Mouse (Mus musculus) liver, embryonic 14.5 days (tissue): ENCODE data around the gene Rc3h1. TPM values are rescaled to one million over a fixed set of nuclear protein-coding genes. Genes with fewer than 3 reads are reported as not detected.
"Not testable (repeated sequence)": the region's sequence is repeated elsewhere in the genome, so short reads cannot be mapped to it uniquely, and the experiment has no call there.

Source experiments
- ATAC-seq: fragments of 200-750 bp; cut with Nextera tagmentation; 2 replicates; pipeline ENCODE4 v1.8.0; 2017; ENCODE audit warnings: moderate number of reproducible peaks, mild to moderate bottlenecking, moderate library complexity; ENCODE audit not compliant: insufficient read depth
- DNase-seq, 3 experiments: peaks; one replicate each; pipeline ENCODE4 v3.0.0-alpha.2; 2012 to 2013; ENCODE audit warnings: low read depth in 3 of 3, low spot score in 3 of 3
- H3K27ac ChIP-seq: fragments of 300-500 bp; sonication (generic); 2 replicates; pipeline ENCODE4 v1.5.1; 2014; ENCODE audit warnings: moderate library complexity, mild to moderate bottlenecking, control low read depth, inconsistent platforms
- H3K27me3 ChIP-seq: fragments of 300-500 bp; sonication (generic); 2 replicates; pipeline ENCODE4 v1.6.1; 2014; ENCODE audit warnings: mild to moderate bottlenecking, low read length, moderate library complexity; ENCODE audit not compliant: control insufficient read depth, insufficient read depth
- H3K36me3 ChIP-seq: fragments of 300-500 bp; sonication (generic); replicated peaks from 2 replicates; pipeline ENCODE4 v1.6.1; 2014; ENCODE audit warnings: low read depth; ENCODE audit not compliant: control insufficient read depth, insufficient read depth
- H3K4me1 ChIP-seq, 2 experiments: fragments of 200-500 bp in 1 of 2; fragments of 300-500 bp in 1 of 2; sonication (generic) in 1 of 2; replicated peaks; 2 replicates each; pipeline ENCODE4 v1.6.1; 2012 to 2014; ENCODE audit warnings: antibody characterized with exemption in 1 of 2, inconsistent platforms in 1 of 2, low read length in 1 of 2; ENCODE audit not compliant: control insufficient read depth in 2 of 2, insufficient read depth in 2 of 2
- H3K4me2 ChIP-seq: fragments of 300-500 bp; sonication (generic); 2 replicates; pipeline ENCODE4 v1.6.1; 2014; ENCODE audit warnings: low read depth, mild to moderate bottlenecking, control low read depth, moderate library complexity
- H3K4me3 ChIP-seq, 2 experiments: fragments of 200-500 bp in 1 of 2; fragments of 300-500 bp in 1 of 2; sonication (generic) in 1 of 2; 2 replicates each; pipeline ENCODE4 v1.5.1; 2012 to 2014; ENCODE audit warnings: low read depth in 2 of 2, low read length in 2 of 2, mild to moderate bottlenecking in 2 of 2, control low read depth in 1 of 2, inconsistent platforms in 1 of 2, moderate library complexity in 1 of 2; ENCODE audit not compliant: insufficient read depth in 1 of 2
- H3K9ac ChIP-seq: fragments of 300-500 bp; sonication (generic); replicated peaks from 2 replicates; pipeline ENCODE4 v1.6.1; 2014; ENCODE audit warnings: mild to moderate bottlenecking, control low read depth, moderate library complexity
- H3K9me3 ChIP-seq: fragments of 300-500 bp; sonication (generic); 2 replicates; pipeline ENCODE4 v1.6.1; 2016; ENCODE audit warnings: low read length, mixed read lengths; ENCODE audit not compliant: control insufficient read depth
- CTCF ChIP-seq: IDR thresholded peaks from 2 replicates; pipeline ENCODE4 v1.5.1; 2016; ENCODE audit warnings: antibody characterized with exemption, low read depth, control low read depth
- EP300 ChIP-seq: IDR thresholded peaks from 2 replicates; pipeline ENCODE4 v1.6.1; 2016; ENCODE audit warnings: antibody characterized with exemption, low read depth
- WGBS: fragments of 180-500 bp; shearing (Covaris S2); extraction: QIAGEN DNeasy Blood & Tissue Kit; methylation state at CpG from one replicate; pipeline ENCODE4 v1.1.7; 2014; ENCODE audit not compliant: insufficient replicate concordance; 5-methylcytosine and 5-hydroxymethylcytosine counted together
- polyA plus RNA-seq, 2 experiments: library from polyadenylated mRNA; depleted of rRNA in 1 of 2; stranded (reverse) in 1 of 2; unstranded in 1 of 2; fragments of >200 nt; fragmentation: Nextera tagmentation in 1 of 2; extraction: Ambion mirVana in 1 of 2; gene quantifications; 2 replicates each; pipeline versions ENCODE4 v1.2.1 to v1.2.3; 2012 to 2014

The Rc3h1 gene
- polyA plus RNA-seq, 2 experiments: 2.9 to 3.2 TPM

- H3K9ac ChIP-seq: no peak overlapping the region
- H3K9me3 ChIP-seq: no peaks in the 10 kb centered on the region
- H3K4me3 ChIP-seq: no peak overlapping the region
- H3K27me3 ChIP-seq: no peaks in the 10 kb centered on the region
- TF ChIP-seq CTCF (peak; percentile 59), EP300 (no peak)
- no peak overlapping the region for H3K27ac ChIP-seq
- H3K4me1 ChIP-seq: no peaks in the 10 kb centered on the region
- WGBS: 41% methylated on average over 4 of the region's 4 CpGs
- no peak overlapping the region for H3K4me2 ChIP-seq
- DNase-seq: peak in 2 of 3 experiments; percentile 16 to 30
- 0 out of 2 replicates have a peak, but pooled peaks have one; percentile 47 for ATAC-seq
- H3K36me3 ChIP-seq: no peaks in the 10 kb centered on the region
Measured at GRCm38 (mm10) chr1:160863027-160863426, 43.2 kb upstream of the Rc3h1 start.

DNA sequence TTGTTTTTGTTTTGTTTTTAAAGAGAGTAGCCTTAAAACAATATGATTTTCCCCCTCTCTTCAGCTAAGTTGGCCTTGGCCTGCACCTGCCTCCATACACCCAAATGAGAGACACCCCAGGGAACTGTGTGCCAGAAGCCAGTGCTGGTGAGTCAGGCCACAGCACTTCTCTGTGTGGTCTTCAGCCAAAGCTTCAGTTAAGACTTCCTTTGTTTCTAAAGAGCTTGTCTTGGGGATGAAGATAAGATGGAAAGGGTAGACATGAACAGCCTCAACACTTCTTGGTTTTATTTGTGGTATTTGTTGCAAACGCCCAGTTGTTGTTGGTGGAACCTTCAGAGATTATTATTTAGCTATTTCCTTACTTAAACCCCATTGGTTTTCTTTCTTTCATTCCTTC is 31.5 kb upstream of the Rc3h1 start:
- H3K4me2 ChIP-seq: no peak overlapping the region
- no peak overlapping the region for H3K27ac ChIP-seq
- no peak for TF ChIP-seq CTCF
- no peaks in the 10 kb centered on the region for H3K4me1 ChIP-seq
- no peak overlapping the region for H3K9ac ChIP-seq
- no peaks in the 10 kb centered on the region for H3K36me3 ChIP-seq
- no peaks in the 10 kb centered on the region for H3K9me3 ChIP-seq
- H3K4me3 ChIP-seq: no peak overlapping the region
- DNase-seq (no peak), ATAC-seq (no peak)
- H3K27me3 ChIP-seq: no peaks in the 10 kb centered on the region
- 0% methylated on average over 1 of the region's 1 CpGs for WGBS

GRCm38 (mm10) chr1:160876968-160877367 is 29.2 kb upstream of the Rc3h1 start:
- no peak for ATAC-seq
- no peaks in the 10 kb centered on the region for H3K36me3 ChIP-seq
- no peak overlapping the region for H3K4me2 ChIP-seq
- no peak for TF ChIP-seq EP300
- TF ChIP-seq CTCF: no peak
- no peaks in the 10 kb centered on the region for H3K27me3 ChIP-seq
- no peak overlapping the region for H3K4me3 ChIP-seq
- H3K27ac ChIP-seq: no peak overlapping the region
- H3K4me1 ChIP-seq: no peaks in the 10 kb centered on the region
- no peak for DNase-seq
- no peaks in the 10 kb centered on the region for H3K9me3 ChIP-seq
- WGBS: 60% methylated on average over 4 of the region's 4 CpGs
- H3K9ac ChIP-seq: no peak overlapping the region

- Histone ChIP-seq H3K4me2 (no peak overlapping the region), H3K9me3 (no peaks in the 10 kb centered on the region), H3K9ac (no peak overlapping the region), H3K4me3 (no peak overlapping the region), H3K27me3 (no peaks in the 10 kb centered on the region), H3K4me1 (no peaks in the 10 kb centered on the region), H3K27ac (no peak overlapping the region), H3K36me3 (no peaks in the 10 kb centered on the region)
- DNase-seq: no peak
- no peak for ATAC-seq
- WGBS: 23% methylated on average over 4 of the region's 4 CpGs
- TF ChIP-seq CTCF: no peak
- TF ChIP-seq EP300: no peak
Measured at GRCm38 (mm10) chr1:160878485-160878884, 27.7 kb upstream of the Rc3h1 start.

- H3K27me3 ChIP-seq, H3K9me3 ChIP-seq, H3K36me3 ChIP-seq, H3K4me3 ChIP-seq, H3K9ac ChIP-seq, H3K4me2 ChIP-seq, H3K4me1 ChIP-seq, H3K27ac ChIP-seq, ATAC-seq, DNase-seq: not testable (repeated sequence)
- 31% methylated on average over 1 of the region's 1 CpGs for WGBS
Measured at GRCm38 (mm10) chr1:160881378-160881777, 24.8 kb upstream of the Rc3h1 start.

DNA sequence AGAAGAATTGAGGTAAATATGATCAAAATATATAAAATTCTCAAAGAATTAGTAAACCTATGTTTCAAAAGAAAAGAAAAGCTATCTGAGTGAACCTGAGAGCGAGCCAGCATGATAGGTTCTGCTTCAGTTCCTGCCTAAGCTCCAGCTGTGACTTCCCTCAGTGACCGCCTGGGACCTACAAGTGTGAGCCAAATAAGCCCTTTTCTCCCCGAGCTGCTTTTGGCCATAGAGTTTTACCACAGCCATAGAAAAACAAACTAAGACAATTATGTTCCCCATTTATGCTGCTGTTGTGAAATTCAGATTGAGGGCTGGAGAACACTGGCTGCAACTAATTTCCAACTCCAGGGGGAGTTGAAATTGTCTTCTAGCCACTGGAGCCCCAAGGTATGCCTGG is 24.2 kb upstream of the Rc3h1 start:
- H3K27me3 ChIP-seq: no peaks in the 10 kb centered on the region
- H3K4me1 ChIP-seq: no peaks in the 10 kb centered on the region
- no peak overlapping the region for H3K27ac ChIP-seq
- DNase-seq (no peak), ATAC-seq (no peak)
- H3K4me3 ChIP-seq: no peak overlapping the region
- H3K9ac ChIP-seq: no peak overlapping the region
- H3K4me2 ChIP-seq: no peak overlapping the region
- no peak for TF ChIP-seq EP300
- 63% methylated on average over 3 of the region's 3 CpGs for WGBS
- no peaks in the 10 kb centered on the region for H3K9me3 ChIP-seq
- H3K36me3 ChIP-seq: no peaks in the 10 kb centered on the region
